Mouse (Mus musculus): ENCODE data around the gene Pla2g15. TPM values are rescaled to one million over a fixed set of nuclear protein-coding genes. Genes with fewer than 3 reads are reported as not detected.

Pla2g15 gene
- total and polyA plus RNA-seq, 3 experiments = 4.0 to 9.4 TPM; not detected in 1

- no peaks in the 10 kb centered on the region for H3K9me3 ChIP-seq (replicated peaks; ENCODE audit: insufficient read depth, low read length)
- no peak overlapping the region for H3K27ac ChIP-seq (ENCODE audit: control insufficient read depth, low read depth, low read length)
- no peak overlapping the region for H3K4me3 ChIP-seq (ENCODE audit: control insufficient read depth in 1 of 2, insufficient read depth in 1 of 2, low read depth in 2 of 2, low read length in 2 of 2)
- H3K9ac ChIP-seq (ENCODE audit: control insufficient read depth, low read depth, low read length, poor library complexity, severe bottlenecking) = no peak overlapping the region
- H3K36me3 ChIP-seq (ENCODE audit: control insufficient read depth in 1 of 2, insufficient read depth in 2 of 2, low read length in 2 of 2) = peaks cover 7 to 38% of the 10 kb centered on the region in 2 experiments
- TF ChIP-seq ZC3H11A (IDR thresholded peaks at IDR 0.05; ENCODE audit: low read depth, low read length) (no peak), POLR2AphosphoS2 (IDR thresholded peaks at IDR 0.05; ENCODE audit: low read length) (no peak), MYC (IDR thresholded peaks at IDR 0.05; ENCODE audit: low read depth, low read length) (no peak), TCF12 (IDR thresholded peaks at IDR 0.05; ENCODE audit: low read depth, low read length) (peak; percentile 65), TAL1 (IDR thresholded peaks at IDR 0.05; ENCODE audit: low read length) (peak; percentile 11; the same call in 1 of the 2 replicates), ETS1 (IDR thresholded peaks at IDR 0.05; ENCODE audit: low read depth, low read length) (peak; percentile 43; the same call in 1 of the 2 replicates), ZKSCAN1 (IDR thresholded peaks at IDR 0.05; ENCODE audit: low read depth, low read length) (no peak), RCOR1 (IDR thresholded peaks at IDR 0.05; ENCODE audit: low read depth, low read length) (peak; percentile 89), POLR2AphosphoS5 (IDR thresholded peaks at IDR 0.05; ENCODE audit: borderline replicate concordance, low read depth, low read length) (no peak), POLR2A (IDR thresholded peaks at IDR 0.05; ENCODE audit: control insufficient read depth in 1 of 2, insufficient read depth in 1 of 2, low read depth in 1 of 2, low read length in 2 of 2, poor library complexity in 1 of 2) (no peak), GABPA (IDR thresholded peaks at IDR 0.05; ENCODE audit: low read depth, low read length) (no peak), EP300 (IDR thresholded peaks at IDR 0.05; ENCODE audit: low read depth in 1 of 2, low read length in 2 of 2) (peak; percentile 60 to 69), GATA1 (IDR thresholded peaks at IDR 0.05; ENCODE audit: low read depth, low read length) (peak; percentile 91)
- DNase-seq (ENCODE audit: low read depth, low spot score) = no peak
- peaks cover 19 to 32% of the 10 kb centered on the region in 2 experiments for H3K4me1 ChIP-seq (ENCODE audit: control insufficient read depth in 1 of 2, insufficient read depth in 2 of 2, low read length in 2 of 2)
- H3K79me2 ChIP-seq (ENCODE audit: control insufficient read depth, insufficient read depth, low read length, poor library complexity) = peaks cover 33% of the 10 kb centered on the region
- no peaks in the 10 kb centered on the region for H3K27me3 ChIP-seq (ENCODE audit: control insufficient read depth in 1 of 2, insufficient read depth in 2 of 2, low read length in 2 of 2)
These were observed 23.4 kb downstream of the Pla2g15 start for GRCm38 (mm10) chr8:106173566-106173965.

DNA sequence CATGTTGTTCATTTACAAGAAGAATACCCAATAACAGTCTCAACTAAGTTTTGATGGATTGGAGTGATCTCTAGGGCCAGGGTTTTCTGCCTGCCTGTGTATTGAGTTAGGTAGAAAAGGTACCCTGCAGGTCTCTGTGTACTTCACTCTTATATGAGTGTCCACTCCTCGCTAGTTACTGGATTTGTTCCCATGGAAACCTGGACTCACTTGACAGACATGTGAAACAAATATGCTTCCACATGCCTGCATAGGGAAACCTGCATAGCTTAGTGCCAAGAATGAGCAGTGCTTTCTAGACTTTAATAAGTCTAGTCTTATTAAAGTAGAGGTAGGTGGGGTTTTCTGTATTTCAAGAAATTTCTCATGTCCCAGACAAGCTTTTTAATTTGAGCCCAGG is 26.7 kb downstream of the Pla2g15 start:
- Histone ChIP-seq H3K9me3 (replicated peaks; ENCODE audit: insufficient read depth, low read length) (no peaks in the 10 kb centered on the region), H3K27me3 (ENCODE audit: control insufficient read depth in 1 of 2, insufficient read depth in 2 of 2, low read length in 2 of 2) (no peaks in the 10 kb centered on the region)
- TF ChIP-seq MXI1 (IDR thresholded peaks at IDR 0.05; ENCODE audit: low read depth, low read length) = no peak
- TF ChIP-seq CTCF (IDR thresholded peaks at IDR 0.05 in 2 of 3, conservative IDR thresholded peaks at IDR 0.05 in 1 of 3; ENCODE audit: control insufficient read depth in 1 of 3, insufficient read depth in 1 of 3, low read depth in 2 of 3, low read length in 3 of 3, poor library complexity in 1 of 3, severe bottlenecking in 1 of 3) = no peak
- TF ChIP-seq TBP (IDR thresholded peaks at IDR 0.05; ENCODE audit: low read depth, low read length) = no peak
- TF ChIP-seq SIN3A (IDR thresholded peaks at IDR 0.05; ENCODE audit: low read length) = no peak
- TF ChIP-seq ZMIZ1 (IDR thresholded peaks at IDR 0.05; ENCODE audit: low read depth, low read length) = no peak
- TF ChIP-seq NRF1 (IDR thresholded peaks at IDR 0.05; ENCODE audit: insufficient read depth, low read depth, low read length, poor library complexity, severe bottlenecking) = no peak
- TF ChIP-seq MEF2A (IDR thresholded peaks at IDR 0.05; ENCODE audit: extremely low read depth, insufficient replicate concordance, low read depth, low read length, poor library complexity, severe bottlenecking) = no peak
- TF ChIP-seq ZNF384 (IDR thresholded peaks at IDR 0.05; ENCODE audit: low read depth, low read length) = no peak
- TF ChIP-seq MAFK (IDR thresholded peaks at IDR 0.05; ENCODE audit: borderline replicate concordance, low read depth, low read length) = no peak
- no peak for TF ChIP-seq ETS1 (IDR thresholded peaks at IDR 0.05; ENCODE audit: low read depth, low read length)

More for the DNA sequence above, 26.7 kb downstream of the Pla2g15 start:
- no peak overlapping the region for H3K4me3 ChIP-seq (ENCODE audit: control insufficient read depth in 1 of 2, insufficient read depth in 1 of 2, low read depth in 2 of 2, low read length in 2 of 2)
- H3K9ac ChIP-seq (ENCODE audit: control insufficient read depth, low read depth, low read length, poor library complexity, severe bottlenecking) = no peak overlapping the region
- no peak for DNase-seq (ENCODE audit: low read depth, low spot score)
- H3K79me2 ChIP-seq (ENCODE audit: control insufficient read depth, insufficient read depth, low read length, poor library complexity) = peaks cover 14% of the 10 kb centered on the region
- H3K36me3 ChIP-seq (ENCODE audit: control insufficient read depth in 1 of 2, insufficient read depth in 2 of 2, low read length in 2 of 2) = peaks cover 7 to 31% of the 10 kb centered on the region in 2 experiments
- H3K4me1 ChIP-seq (ENCODE audit: control insufficient read depth in 1 of 2, insufficient read depth in 2 of 2, low read length in 2 of 2) = peaks cover 19 to 25% of the 10 kb centered on the region in 2 experiments
- H3K27ac ChIP-seq (ENCODE audit: control insufficient read depth, low read depth, low read length) = no peak overlapping the region
